Mouse (Mus musculus) olfactory bulb, adult 2 months (tissue): ENCODE data around the gene Rab22a. TPM values are rescaled to one million over a fixed set of nuclear protein-coding genes. Genes with fewer than 3 reads are reported as not detected.

Experiments
- H3K27ac ChIP-seq: fragments of 200-500 bp; 2 replicates; pipeline ENCODE4 v1.5.1; 2012; ENCODE audit warnings: low read depth, low read length; ENCODE audit not compliant: insufficient read depth
- H3K4me1 ChIP-seq: fragments of 200-500 bp; 2 replicates; pipeline ENCODE4 v1.6.1; 2012; ENCODE audit warnings: low read length; ENCODE audit not compliant: control insufficient read depth, insufficient read depth
- H3K4me3 ChIP-seq: fragments of 200-500 bp; 2 replicates; pipeline ENCODE4 v1.5.1; 2012; ENCODE audit warnings: mild to moderate bottlenecking, low read depth, low read length, moderate library complexity; ENCODE audit not compliant: insufficient read depth
- CTCF ChIP-seq: fragments of 200-500 bp; IDR thresholded peaks from 2 replicates; pipeline ENCODE4 v1.5.1; 2012; ENCODE audit warnings: low read depth, mild to moderate bottlenecking, low read length, moderate library complexity; ENCODE audit not compliant: insufficient read depth
- POLR2A ChIP-seq: fragments of 200-500 bp; IDR thresholded peaks from 2 replicates; pipeline ENCODE4 v1.6.1; 2012; ENCODE audit warnings: mild to moderate bottlenecking, low read depth, low read length, moderate library complexity; ENCODE audit not compliant: insufficient read depth
- WGBS: fragments of 180-500 bp; shearing (Covaris S2); methylation state at CpG from one replicate; pipeline ENCODE4 v1.1.7; 2018; 5-methylcytosine and 5-hydroxymethylcytosine counted together
- polyA plus RNA-seq: library from polyadenylated mRNA; stranded (reverse); fragments of >200 nt; gene quantifications from 2 replicates; pipeline ENCODE4 v1.2.4, GENCODE M21; 2012; ENCODE audit warnings: low replicate concordance; ENCODE audit not compliant: missing spikeins, insufficient read depth, insufficient read length

Gene Rab22a
- polyA plus RNA-seq, 1 experiment, result not detected

- H3K4me1 ChIP-seq, result peaks cover 19% of the 10 kb centered on the region
- H3K27ac ChIP-seq, result no peak overlapping the region
- 72% methylated on average over 9 of the region's 9 CpGs for WGBS
- no peak for TF ChIP-seq POLR2A
- TF ChIP-seq CTCF, result no peak
- no peak overlapping the region for H3K4me3 ChIP-seq
Observed at GRCm38 (mm10) chr2:173742744-173743143, 83.2 kb downstream of the Rab22a start.

GRCm38 (mm10) chr2:173744070-173744815, 84.7 kb downstream of the Rab22a start:
- Histone ChIP-seq H3K4me1 (peaks cover 6% of the 10 kb centered on the region; the same call in 1 of the 2 replicates), H3K27ac (no peak overlapping the region), H3K4me3 (no peak overlapping the region)
- TF ChIP-seq CTCF (no peak), POLR2A (no peak)
- WGBS, result 91% methylated on average over 7 of the region's 7 CpGs

GRCm38 (mm10) chr2:173748961-173749659, 89.5 kb downstream of the Rab22a start:
- 93% methylated on average over 2 of the region's 2 CpGs for WGBS
- H3K27ac ChIP-seq, result no peak overlapping the region

GRCm38 (mm10) chr2:173755433-173756144, 96.0 kb downstream of the Rab22a start:
- 53% methylated on average over 8 of the region's 8 CpGs for WGBS
- Histone ChIP-seq H3K4me1 (peaks cover 4% of the 10 kb centered on the region; the same call in 1 of the 2 replicates), H3K4me3 (no peak overlapping the region), H3K27ac (no peak overlapping the region)
- no peak for TF ChIP-seq CTCF
- TF ChIP-seq POLR2A, result no peak

More at GRCm38 (mm10) chr2:173748961-173749659, 89.5 kb downstream of the Rab22a start:
- Histone ChIP-seq H3K4me3 (no peak overlapping the region), H3K4me1 (no peaks in the 10 kb centered on the region; the same call in 1 of the 2 replicates)
- no peak for TF ChIP-seq POLR2A
- TF ChIP-seq CTCF, result no peak

Other genes starting within 250 kb of the Rab22a start
- gene 1700021F07Rik, start 137.2 kb upstream of the Rab22a start, polyA plus RNA-seq, result not detected in 2 replicates
- not detected in 2 replicates for gene Ankrd60, start 81.4 kb upstream of the Rab22a start, polyA plus RNA-seq
- gene 1700010B08Rik, start 59.7 kb downstream of the Rab22a start, polyA plus RNA-seq, result not detected in 2 replicates
- gene Vapb, start 77.8 kb downstream of the Rab22a start, polyA plus RNA-seq, result not detected in 2 replicates